Mouse (Mus musculus) thymus, postnatal 4 days (tissue): ENCODE results near the gene Sorcs3.

ENCODE experiments used
- DNase-seq: peaks from one replicate; pipeline ENCODE4 v3.0.0; 2021

The Sorcs3 gene

GRCm38 (mm10) chr19:48533582-48533981, 327.8 kb downstream of the Sorcs3 start:
- no peak for DNase-seq

- no peak for DNase-seq
These were observed 338.5 kb downstream of the Sorcs3 start for GRCm38 (mm10) chr19:48544294-48544693.

- DNase-seq = no peak
These were observed 339.8 kb downstream of the Sorcs3 start for GRCm38 (mm10) chr19:48545421-48546132.

- DNase-seq = no peak
These were observed 340.3 kb downstream of the Sorcs3 start for GRCm38 (mm10) chr19:48546133-48546448.

- no peak for DNase-seq
These were observed 342.5 kb downstream of the Sorcs3 start for GRCm38 (mm10) chr19:48548143-48548881.

- no peak for DNase-seq
These were observed 353.6 kb downstream of the Sorcs3 start for GRCm38 (mm10) chr19:48559432-48559831.

GRCm38 (mm10) chr19:48575736-48576135, 369.9 kb downstream of the Sorcs3 start:
- no peak for DNase-seq

- no peak for DNase-seq
These were observed 371.3 kb downstream of the Sorcs3 start for GRCm38 (mm10) chr19:48577169-48577568.

- DNase-seq = no peak
These were observed 379.2 kb downstream of the Sorcs3 start for GRCm38 (mm10) chr19:48584938-48585560.

- DNase-seq = no peak
These were observed 411.1 kb downstream of the Sorcs3 start for GRCm38 (mm10) chr19:48616951-48617350.

- DNase-seq = no peak
These were observed 425.0 kb downstream of the Sorcs3 start for GRCm38 (mm10) chr19:48630671-48631327.

- no peak for DNase-seq
These were observed 436.7 kb downstream of the Sorcs3 start for GRCm38 (mm10) chr19:48642566-48642965.

GRCm38 (mm10) chr19:48649941-48650340, 444.1 kb downstream of the Sorcs3 start:
- DNase-seq = no peak

- DNase-seq = no peak
These were observed 445.8 kb downstream of the Sorcs3 start for GRCm38 (mm10) chr19:48651617-48652016.

- DNase-seq = no peak
These were observed 454.4 kb downstream of the Sorcs3 start for GRCm38 (mm10) chr19:48660201-48660600.

- DNase-seq = no peak
These were observed 474.1 kb downstream of the Sorcs3 start for GRCm38 (mm10) chr19:48679896-48680295.

- DNase-seq = no peak
These were observed 476.7 kb downstream of the Sorcs3 start for GRCm38 (mm10) chr19:48682485-48682884.

- DNase-seq = no peak
These were observed 480.5 kb downstream of the Sorcs3 start for GRCm38 (mm10) chr19:48686369-48686768.

- DNase-seq = no peak
These were observed 494.4 kb downstream of the Sorcs3 start for GRCm38 (mm10) chr19:48700111-48700658.

- DNase-seq = no peak
These were observed 497.9 kb downstream of the Sorcs3 start for GRCm38 (mm10) chr19:48703763-48704162.

GRCm38 (mm10) chr19:48706267-48706923, 500.6 kb downstream of the Sorcs3 start:
- no peak for DNase-seq

- DNase-seq = no peak
These were observed 501.1 kb downstream of the Sorcs3 start for GRCm38 (mm10) chr19:48706924-48707320.
